Mouse (Mus musculus): ENCODE measurements around the gene Bsg.

DNA sequence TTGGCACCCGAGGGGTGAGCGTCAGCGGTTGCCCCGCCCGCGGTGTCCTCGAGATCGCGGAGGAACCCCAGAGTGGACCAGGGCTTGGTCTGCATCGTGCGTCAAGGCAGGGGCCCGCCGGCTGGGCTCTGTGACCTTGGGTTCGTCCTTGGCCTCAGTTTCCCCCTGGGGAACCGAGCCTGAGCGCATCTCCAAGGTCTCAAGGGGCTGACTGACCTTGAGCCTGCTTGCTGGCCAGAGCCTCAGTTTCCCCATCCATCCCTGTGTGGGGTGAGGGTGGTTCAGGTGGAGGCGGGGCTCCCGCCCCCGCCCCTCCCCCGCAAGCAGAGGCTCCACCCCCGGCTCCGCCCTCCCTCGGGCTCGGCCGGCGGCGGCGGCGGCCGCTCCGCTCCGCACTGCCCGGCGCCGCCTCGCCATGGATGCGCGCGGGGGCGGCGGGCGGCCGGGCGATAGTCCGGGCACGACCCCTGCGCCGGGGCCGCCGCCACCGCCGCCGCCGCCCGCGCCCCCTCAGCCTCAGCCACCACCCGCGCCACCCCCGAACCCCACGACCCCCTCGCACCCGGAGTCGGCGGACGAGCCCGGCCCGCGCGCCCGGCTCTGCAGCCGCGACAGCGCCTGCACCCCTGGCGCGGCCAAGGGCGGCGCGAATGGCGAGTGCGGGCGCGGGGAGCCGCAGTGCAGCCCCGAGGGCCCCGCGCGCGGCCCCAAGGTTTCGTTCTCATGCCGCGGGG, 12.1 kb downstream of the Bsg start, which contains the start of gene Hcn2:
- no peak for TF ChIP-seq CTCF (IDR thresholded peaks at IDR 0.05; ENCODE audit: low read depth, low read length)
- TF ChIP-seq POLR2A (IDR thresholded peaks at IDR 0.05; ENCODE audit: extremely low read depth, insufficient read depth, low read length) = no peak

Data from liver, adult 2 months (tissue).